Mouse (Mus musculus) WW6 (cell line): ENCODE measurements around the gene H2afy.

Source experiments
- DNase-seq: peaks from one replicate; pipeline ENCODE4 v3.0.0-alpha.2; 2013; ENCODE audit warnings: low read depth, low spot score

H2afy gene

DNA sequence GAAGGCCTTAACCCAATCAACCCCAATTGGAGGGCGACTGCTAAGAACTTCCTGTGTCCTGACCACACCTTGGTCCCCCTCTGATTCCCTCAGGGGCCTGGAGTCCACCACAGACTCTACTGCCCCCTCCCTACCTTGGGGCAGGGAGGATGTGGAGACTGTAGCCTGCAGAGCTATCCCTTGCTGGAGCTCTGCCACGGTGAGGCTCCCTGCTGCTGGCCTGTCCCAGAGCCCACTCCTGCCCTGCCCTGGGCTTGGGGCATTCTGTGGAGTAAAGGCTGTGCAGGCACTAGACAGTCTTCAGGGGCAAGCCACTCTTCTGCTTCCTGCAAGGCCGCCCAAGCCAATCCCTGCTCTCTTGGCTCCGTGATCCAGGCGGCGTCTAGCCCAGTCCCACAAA is 24.6 kb downstream of the H2afy start:
- no peak for DNase-seq

DNA sequence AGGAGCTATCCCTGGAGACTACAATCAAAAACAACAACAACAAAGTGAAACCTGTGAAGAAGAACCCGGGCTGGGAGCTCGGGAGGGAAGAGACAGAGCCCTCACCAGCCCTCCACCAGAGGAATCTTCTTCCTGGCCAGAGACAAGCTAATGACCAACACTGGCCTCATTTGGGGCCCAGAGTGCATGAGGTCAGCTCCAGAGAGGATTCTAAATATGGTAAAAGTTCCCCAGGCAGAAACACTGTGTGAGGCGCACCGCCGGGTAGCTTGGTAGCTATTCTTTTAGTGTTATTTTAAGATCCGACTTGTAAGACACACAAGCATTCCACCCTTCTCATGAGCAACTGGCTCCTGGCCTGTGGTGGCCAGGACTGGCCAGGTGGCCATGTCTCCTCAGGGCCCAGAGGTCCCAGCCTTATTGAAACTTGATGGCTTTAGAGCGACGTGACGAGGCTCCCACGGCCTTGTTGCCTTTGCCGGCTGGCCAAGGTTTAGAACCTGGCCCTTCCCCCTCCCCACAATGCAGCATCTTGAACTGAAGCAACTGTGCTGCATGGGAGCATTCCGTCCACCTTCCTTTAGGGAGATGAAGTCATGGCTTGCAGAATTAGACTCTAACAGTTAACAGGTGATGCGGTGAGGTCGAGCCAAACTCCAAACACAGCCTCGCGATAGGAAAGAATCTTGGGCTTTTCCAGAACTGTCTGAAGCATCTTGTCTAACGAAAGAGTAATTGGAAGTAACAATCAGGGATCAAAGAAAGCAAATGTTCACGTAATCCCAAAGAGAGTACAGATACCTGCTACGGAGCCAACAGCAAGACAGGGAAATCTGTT is 25.2 kb downstream of the H2afy start:
- DNase-seq, result no peak

DNA sequence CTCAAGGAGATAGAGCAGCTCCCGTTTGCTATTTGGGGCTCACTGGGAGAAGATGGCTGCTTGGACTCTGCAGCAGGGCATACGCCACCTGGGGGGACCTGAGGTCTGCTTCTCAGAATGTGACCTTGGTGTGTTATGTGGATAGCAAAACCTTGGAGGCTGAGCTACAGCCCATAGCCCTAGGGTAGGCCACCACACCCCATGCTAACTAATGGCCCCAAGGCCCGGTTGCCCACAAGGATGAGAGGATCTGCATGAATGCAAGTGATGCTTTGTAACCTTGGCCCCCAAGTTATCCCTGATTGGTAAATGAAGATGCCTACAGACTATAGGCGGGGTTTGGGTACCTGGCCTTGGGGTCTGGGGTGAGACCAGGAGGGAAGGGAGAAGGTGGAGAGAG is 26.5 kb downstream of the H2afy start:
- no peak for DNase-seq

DNA sequence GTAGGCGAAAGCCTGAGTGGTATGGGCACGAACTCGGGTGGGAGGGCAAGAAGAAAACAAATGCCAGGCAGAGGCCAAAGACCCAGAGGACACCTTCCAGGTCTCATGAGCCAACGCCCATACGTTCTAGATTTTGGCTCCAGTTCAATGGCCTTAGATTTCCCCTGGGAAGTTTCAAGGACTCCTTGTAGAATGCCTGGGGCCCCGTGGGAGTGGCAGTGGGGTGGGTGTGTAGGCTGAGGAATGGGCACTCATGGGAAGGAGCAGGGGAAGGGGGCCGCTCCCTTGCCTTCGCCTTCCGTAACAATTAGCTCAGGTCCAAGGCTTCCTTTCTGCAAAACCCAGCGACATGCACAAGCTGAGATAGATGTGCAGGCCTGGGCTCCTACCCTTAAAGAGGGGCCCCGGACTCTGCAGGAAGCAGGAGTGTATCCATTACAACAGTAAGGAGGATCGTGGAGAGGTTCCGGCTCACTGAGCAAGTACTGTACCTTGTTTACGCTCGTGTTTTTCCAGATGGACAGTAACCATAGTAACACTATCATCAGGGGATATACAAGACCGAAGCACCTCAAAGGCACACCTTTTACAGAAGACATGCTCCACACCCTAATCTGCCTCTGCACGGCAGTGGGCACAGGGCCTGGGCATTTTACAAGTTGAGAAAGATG is 27.2 kb downstream of the H2afy start:
- no peak for DNase-seq

DNA sequence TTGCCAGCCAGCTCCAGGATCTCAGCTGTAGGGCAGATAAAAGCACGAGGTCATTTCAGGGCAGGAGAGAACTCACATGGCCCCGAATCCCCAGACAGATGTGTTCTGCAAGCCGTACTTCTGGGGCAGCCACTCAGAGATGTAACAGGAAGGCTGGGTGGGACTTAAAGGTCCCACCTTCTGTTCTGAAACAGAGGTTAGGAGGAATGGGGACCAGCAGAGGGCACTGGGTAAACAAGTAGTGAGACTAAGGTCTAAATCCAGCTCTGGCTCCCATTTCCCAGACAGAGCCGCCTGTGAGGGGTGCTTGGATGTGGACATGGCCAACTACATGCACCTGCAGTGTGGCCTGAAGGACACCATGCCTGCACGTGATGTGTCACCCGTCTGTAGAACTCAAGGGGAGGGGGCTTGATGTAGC is 31.2 kb downstream of the H2afy start:
- DNase-seq, result no peak

DNA sequence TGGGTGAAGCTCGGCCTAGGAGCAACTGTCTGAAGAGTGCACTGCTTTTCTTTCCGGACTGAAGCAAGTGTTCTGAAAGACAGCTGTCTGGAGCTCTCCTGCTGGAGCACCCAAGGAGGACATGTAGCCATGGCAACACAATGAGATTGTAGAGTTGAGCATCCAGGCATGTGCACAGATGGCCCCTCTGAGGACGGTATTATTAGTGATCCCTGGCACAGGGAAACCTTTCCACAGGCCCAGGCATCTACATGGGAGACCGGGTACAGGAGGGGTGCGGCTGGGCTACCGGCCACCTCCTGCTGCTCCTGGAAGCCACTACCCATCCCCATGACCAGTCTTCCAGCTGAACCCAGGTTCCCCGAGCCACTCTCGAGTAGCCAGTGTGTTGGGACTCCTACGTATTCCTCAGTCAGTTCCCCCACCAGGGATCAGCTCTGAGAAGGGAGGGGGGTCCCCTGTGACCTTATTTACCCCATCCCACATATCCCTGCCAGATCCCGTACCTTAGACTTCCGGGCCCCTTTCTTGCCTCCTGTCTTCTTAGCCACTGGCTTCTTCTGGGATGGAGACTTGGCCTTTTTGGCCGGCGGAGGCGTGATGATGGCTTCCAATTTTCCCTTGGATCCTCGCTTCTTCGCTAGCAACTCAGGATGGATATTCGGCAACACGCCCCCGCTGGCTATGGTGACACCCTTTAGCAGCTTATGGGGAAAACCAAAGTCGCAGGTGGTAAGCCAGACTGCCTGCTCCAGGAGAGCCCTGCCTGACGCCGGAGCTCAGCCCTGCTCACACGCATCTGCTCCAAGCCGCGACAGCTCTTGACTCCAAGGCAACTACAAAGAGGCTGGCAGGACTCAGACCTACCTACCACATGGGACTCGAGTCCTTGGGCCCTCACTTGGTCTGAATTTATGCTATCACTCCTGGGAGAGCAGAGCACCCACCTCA is 32.1 kb downstream of the H2afy start:
- no peak for DNase-seq

DNA sequence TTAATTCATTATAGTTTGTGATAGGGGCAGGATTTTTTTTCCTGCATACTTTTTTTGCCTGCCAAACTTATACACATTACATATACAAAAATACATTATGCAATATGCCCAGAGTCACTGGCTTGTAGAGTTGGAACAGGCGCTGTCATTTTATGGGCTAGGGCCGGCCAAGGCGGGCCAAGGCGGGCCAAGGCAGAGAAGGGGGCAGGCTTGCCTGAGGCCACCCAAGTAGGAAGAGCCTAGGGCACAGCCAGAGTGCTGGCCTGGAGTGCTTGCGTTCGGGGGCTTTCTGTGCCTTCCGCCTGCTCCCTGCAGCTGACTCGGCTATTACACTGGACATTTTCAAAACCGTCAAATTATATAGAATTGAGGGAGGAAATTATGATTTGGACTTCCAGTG is 34.0 kb downstream of the H2afy start:
- DNase-seq, result no peak

DNA sequence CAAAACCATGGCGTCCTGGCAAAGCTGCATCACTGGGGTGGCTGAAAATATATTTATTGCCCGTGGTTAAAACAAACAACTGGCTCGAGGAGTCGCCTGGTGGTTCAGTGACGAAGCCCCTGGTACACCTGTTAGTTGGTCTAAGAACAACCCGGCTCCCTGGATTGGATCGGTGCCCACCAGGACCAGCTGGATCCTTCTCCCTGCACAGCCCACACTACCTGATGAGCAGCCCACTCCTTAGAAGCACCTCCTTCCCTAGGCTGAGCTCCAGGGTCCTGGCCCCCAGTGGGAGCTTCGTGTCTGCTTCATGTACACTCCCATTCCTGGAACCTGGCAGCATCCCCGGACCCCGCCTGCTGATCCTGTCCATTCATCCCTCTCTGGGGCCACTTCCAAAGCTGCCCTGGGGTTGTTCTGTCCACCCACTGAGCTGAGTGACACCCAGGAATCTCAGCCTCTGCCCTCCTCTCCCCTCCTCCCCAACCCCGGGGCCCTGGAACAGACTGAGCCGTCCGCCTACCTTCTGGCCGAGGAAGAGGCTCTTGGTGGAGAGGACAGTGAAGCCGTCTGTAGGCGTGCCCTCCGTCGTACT is 40.5 kb downstream of the H2afy start:
- no peak for DNase-seq

DNA sequence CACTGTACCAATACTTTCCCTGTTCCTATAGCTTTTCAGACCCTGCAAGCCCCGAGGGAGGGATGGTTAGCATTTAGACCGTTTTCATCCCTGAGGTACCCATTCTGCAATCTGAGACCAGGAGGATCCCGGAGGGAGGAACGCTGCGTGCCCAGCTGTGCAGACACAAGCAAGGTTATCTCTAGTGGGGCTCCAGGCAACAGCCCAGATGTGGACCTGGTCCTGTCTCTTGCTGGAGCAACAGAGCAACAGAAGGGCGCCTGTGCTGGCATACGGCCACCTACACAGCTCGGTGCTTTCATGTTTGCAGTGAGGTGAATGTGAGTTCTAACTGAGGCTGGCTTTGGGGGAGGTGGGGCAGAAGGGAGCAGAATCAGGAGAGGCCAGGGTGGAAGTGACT is 41.6 kb downstream of the H2afy start:
- no peak for DNase-seq

DNA sequence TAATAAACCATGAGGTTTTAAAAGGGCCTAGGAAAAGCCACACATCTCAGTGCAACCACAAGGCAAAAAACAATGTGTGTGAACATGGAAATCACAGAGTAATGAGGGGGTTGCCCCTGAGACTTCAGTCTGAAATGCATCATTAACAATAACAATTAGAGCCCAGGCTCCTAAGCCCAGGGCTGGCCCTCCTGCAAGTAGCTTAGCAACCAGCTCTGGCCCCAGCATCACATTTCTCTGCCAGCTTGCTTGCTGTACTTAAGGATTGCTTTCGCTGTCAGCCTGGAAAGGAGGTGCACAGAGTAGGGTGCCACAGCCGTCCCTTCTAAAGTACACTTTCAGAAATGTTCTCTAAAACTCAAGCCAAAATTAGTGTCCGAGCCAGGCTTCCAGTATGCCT is 42.5 kb downstream of the H2afy start:
- no peak for DNase-seq

DNA sequence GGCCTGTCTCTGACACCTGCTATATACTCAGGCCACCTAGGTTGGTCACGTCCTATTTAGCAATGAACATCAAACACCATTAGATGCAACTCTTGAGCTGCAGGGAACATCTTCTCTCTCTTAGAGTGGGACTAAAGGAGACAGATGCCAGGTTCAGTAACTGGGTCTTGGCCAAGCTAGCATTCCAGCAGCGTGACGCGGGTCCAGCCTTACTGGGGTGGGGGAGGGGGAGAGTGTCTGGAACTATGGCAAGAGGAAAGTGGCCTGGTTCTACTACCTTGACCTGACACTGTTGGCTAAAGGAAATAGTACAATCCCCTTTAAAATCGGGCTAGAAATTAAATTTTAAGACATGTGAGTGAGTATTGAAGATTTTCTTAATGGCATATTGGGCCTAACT is 43.6 kb downstream of the H2afy start:
- DNase-seq, result no peak

DNA sequence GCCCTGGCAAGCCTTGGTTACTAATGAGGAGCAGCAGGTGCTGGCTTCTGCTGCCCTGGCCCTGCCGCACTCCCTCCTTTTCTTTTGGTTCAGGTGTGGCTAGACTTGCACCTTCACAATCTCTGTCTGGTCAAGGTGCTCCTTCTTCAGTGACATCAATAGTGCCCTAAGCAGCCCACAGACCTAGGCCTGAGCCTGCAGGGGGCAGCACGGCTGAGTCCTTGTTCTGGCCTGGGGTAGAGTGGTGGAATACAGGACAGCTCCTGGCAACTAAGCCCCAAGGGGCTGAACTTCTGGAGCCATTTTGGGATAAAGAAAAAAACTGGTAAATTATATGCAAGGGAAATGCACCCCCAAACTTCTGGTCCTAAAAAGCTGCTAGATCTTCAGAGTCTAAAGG is 45.6 kb downstream of the H2afy start:
- DNase-seq, result no peak

DNA sequence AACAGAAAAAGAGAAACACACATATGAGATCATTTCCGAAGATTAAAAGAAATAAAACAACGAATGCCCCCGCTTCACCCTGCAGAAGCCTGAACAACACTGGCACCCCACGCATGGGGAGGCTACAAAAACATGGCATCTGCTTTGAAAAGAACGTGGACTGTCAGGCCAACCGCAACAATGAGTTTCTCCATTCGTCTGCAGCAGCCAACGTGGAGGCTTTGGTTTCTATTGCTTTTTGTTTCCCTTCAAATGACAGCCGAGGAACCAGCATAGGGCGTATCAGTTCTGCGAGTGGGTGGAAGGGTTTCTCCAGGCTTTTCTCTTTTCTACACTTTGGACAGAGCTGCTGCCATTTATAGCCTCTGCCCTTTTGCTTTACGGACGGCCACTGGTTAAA is 47.6 kb downstream of the H2afy start:
- no peak for DNase-seq

DNA sequence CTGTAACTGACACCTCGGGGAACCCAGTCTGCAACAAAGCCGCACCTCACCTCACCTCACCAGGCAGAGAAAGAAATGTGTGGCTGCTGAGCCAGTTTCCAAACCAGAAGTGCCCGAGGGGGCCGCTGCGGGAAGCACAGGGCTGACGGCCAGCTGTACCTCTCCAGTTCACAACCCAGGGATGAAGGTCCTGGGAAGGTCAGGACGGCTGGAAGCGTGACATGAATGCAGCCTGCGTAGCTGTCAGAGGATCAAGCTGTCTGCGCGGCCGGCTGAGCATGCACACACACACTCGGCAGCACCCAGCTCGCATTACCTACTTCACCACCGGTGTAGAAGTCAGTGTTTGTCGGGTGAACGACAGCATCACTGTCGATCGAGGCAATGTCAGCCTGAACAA is 48.2 kb downstream of the H2afy start:
- no peak for DNase-seq

DNA sequence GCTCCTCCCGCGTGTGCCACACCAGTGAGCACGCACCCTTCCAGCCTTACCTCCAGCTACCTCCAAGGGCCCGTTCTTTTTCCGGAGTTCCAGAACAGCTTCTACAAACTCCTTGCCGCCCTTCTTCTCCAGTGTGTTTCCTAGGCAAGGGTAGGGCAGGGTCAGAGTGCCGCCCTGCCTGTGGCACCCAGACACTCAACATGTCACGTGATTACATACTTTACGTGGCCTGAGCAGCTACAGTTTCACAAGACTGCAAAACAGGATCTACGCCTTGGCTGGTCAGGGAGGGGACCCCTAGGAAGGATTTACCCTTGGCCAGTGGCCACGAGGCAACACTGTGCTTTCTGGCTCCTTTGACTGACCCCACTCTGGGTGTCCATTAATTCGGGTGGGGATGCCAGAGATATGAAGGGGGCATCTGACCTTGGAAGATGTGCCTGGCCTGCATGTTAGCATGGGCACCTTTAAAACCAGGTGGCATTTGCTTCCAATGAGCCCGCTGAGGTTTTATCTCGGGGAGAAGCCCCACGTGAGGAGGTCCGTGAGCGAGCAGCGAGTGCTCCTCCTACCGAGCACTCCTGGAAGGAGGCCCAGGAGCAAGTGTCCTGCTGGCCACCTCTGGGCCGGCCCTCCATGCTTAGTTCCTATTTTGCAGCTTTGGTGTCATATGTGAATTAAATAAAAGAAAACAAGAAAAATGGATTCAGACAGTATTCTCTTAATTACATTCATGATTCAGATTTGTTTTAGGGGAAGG is 51.8 kb downstream of the H2afy start:
- DNase-seq, result no peak

DNA sequence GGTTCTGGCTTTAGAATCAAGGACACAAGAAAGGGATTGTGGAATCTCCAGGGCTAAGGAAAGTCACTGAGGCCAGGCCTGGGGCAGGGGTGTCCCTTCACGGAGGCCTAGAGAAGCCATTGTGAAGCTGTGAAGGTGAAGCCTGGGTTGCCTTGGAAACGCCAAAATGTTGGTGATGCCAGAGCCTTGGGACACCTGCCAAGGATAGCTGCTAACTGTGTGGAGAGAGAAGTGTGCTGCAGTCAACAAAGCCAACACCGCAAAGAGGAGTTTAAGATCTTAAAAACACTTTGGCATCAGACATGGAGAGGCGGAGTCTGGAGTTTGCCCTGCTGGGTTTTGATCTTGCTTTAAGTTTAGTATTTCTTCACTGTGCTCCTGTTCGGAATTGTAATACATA is 54.5 kb downstream of the H2afy start:
- no peak for DNase-seq

DNA sequence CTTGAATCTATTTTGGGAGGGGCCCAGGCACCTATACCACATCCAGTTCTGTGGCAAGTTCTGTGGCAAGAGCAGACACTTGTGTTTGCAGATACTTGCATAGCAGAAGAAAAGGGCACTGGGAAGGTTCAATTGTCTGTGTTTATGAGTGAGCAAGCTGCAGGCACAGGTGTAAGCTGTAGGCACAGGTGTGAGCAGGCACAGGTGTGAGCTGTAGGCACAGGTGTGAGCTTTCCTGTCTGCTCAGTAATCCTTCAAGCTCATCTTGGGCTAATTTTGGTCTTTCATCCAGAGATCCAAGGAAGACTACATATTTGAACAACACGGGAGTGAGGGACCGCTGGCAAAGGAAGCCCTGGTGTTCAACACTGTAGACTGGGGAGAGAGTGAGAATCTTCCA is 56.5 kb downstream of the H2afy start:
- DNase-seq, result no peak

DNA sequence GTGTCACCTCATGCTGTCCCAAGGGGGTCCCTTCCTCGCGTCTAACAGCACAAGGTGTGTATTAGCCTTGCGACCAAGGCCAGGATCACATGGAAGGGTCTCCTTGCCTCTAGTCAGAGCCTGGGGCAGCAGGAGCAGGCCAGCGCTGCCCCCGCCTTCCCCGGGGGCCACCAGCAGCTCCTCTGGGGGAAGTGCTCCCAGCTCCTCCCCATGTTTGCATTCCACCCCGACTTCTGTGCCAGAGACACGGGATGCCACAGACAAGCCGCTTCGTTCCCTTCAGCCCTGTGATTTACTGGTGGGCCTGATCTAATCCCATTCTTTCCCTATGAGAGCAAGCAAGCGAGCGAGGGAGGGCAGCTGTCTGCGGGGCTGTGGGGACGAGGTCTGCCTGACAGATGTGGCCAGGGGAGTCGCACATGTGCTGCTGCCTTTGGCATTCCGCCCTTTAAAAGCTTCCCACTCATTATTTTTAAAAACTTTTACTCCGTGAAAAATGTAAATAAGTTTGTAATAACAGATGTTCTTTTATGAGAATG is 57.4 kb downstream of the H2afy start:
- DNase-seq, result no peak

DNA sequence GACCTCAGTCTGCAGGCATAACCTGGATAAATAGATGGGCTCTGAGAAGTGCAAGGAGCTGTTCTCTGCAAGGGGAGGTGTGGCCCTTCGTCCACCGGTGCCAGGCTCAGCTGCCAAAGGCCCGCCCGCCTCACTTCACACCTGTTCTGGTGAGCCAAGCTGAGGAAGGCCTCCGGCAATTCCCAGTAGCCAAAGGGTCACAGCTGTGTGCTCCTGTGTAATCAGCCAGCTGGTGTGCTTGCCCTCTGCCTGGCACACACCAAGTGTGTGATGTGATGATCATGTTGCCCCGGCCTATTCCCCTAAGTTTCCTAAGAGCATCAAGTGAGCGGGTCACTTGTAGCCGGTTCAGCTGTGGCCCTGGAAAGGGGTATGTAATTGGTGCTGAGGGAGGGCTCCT is 60.2 kb downstream of the H2afy start:
- DNase-seq, result no peak

DNA sequence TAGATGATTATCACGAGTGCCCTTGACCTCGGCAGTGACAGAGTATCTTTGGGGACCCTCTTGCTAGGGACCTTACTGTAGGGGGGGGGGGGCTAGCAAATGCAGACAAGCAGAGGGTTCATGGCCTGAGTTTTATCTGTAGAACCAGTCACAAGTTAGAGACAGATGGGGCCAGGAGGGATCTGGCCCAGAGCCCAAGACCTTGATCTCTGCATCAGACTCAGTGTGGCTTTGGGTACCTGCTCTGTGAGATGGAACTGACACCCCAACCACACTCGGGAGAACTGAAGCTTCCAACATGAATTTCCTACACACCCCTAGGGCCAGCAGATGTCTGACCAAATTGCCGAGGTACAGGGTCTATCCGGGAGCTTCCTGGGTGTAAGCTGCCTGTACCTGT is 63.0 kb downstream of the H2afy start:
- no peak for DNase-seq

DNA sequence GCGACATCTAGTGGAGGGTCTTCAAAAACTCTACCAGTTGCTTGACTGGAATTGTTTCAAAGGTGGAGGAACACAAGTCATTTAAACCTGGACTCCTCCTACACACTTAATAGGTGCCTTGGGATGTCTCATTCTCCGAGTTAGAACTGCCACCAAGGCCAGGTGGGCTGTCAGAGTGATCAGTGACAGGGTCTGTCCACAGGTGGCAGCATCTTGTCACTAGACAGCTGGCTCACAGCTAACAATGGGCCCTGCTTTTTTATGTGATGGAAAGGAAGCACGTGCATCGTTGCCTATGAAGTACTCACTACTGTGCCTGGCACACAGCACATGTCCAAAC is 63.9 kb downstream of the H2afy start:
- no peak for DNase-seq
